Mouse (Mus musculus): Measurements from ENCODE around the gene Otud7b. TPM values are rescaled to one million over a fixed set of nuclear protein-coding genes. Genes with fewer than 3 reads are reported as not detected.

Otud7b gene
- polyA plus RNA-seq, 1 experiment from 2014 or later = 14.5 TPM

DNA sequence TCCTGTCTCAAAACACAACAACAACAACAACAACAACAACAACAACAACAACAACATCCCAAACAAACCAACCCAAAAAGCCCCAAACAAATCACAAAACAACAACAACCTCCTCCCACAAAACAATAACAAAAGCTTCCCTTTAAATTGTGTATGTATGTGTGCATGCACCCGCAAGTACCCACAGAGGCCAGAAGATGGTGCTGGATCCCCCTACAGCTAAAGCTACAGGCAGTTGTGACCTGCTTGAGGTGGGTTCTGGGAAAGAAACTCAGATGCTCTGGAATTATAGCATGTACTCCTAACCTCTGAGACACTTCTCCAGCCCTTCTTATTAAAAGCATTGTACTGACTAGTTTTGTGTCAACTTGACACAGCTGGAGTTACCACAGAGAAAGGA, 23.3 kb upstream of the Otud7b start:
- Histone ChIP-seq H3K4me3 (ENCODE audit: low read depth, low read length) (no peak overlapping the region), H3K9me3 (ENCODE audit: control insufficient read depth, low read length) (no peaks in the 10 kb centered on the region), H3K4me2 (replicated peaks; ENCODE audit: low read depth) (no peak overlapping the region), H3K9ac (ENCODE audit: low read length) (no peak overlapping the region), H3K36me3 (ENCODE audit: control insufficient read depth, insufficient read depth, low read length) (no peaks in the 10 kb centered on the region), H3K27ac (replicated peaks) (no peak overlapping the region), H3K27me3 (ENCODE audit: control insufficient read depth, insufficient read depth, low read length) (no peaks in the 10 kb centered on the region), H3K4me1 (replicated peaks; ENCODE audit: control insufficient read depth, insufficient read depth) (no peaks in the 10 kb centered on the region)
- TF ChIP-seq EP300 (optimal IDR thresholded peaks at IDR 0.05) (no peak), CTCF (IDR thresholded peaks at IDR 0.05; ENCODE audit: low read depth) (peak; percentile 79)
- no peak for DNase-seq (ENCODE audit: low spot score)
- no peak for ATAC-seq (ENCODE audit: low FRiP score, low TSS enrichment)
- 74% methylated on average over 1 of the region's 1 CpGs for WGBS

DNA sequence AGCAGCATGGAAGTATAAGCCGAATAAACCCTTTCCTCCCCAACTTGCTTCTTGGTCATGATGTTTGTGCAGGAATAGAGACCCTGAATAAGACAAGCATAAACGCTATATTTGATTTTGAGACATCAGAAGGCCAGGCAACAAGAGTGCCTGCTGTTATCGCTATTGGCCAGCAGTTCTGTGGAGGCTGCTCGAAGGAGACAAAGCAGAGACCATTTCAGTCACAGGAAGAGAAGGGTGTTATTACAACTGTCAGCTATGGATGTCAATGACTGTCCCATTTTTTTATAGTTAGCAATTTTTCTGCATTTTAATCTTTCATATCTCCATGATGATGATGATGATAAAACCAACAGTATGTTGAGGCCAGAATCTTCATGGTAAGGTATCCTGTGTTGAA, 22.7 kb upstream of the Otud7b start:
- Histone ChIP-seq H3K36me3 (ENCODE audit: control insufficient read depth, insufficient read depth, low read length) (no peaks in the 10 kb centered on the region), H3K9ac (ENCODE audit: low read length) (no peak overlapping the region), H3K27ac (replicated peaks) (no peak overlapping the region), H3K4me1 (replicated peaks; ENCODE audit: control insufficient read depth, insufficient read depth) (no peaks in the 10 kb centered on the region), H3K4me2 (replicated peaks; ENCODE audit: low read depth) (no peak overlapping the region), H3K9me3 (ENCODE audit: control insufficient read depth, low read length) (no peaks in the 10 kb centered on the region), H3K4me3 (ENCODE audit: low read depth, low read length) (no peak overlapping the region), H3K27me3 (ENCODE audit: control insufficient read depth, insufficient read depth, low read length) (no peaks in the 10 kb centered on the region)
- TF ChIP-seq CTCF (IDR thresholded peaks at IDR 0.05; ENCODE audit: low read depth) (no peak), EP300 (optimal IDR thresholded peaks at IDR 0.05) (no peak)
- DNase-seq (ENCODE audit: low spot score) (no peak), ATAC-seq (ENCODE audit: low FRiP score, low TSS enrichment) (no peak)
- 86% methylated on average over 3 of the region's 4 CpGs for WGBS

DNA sequence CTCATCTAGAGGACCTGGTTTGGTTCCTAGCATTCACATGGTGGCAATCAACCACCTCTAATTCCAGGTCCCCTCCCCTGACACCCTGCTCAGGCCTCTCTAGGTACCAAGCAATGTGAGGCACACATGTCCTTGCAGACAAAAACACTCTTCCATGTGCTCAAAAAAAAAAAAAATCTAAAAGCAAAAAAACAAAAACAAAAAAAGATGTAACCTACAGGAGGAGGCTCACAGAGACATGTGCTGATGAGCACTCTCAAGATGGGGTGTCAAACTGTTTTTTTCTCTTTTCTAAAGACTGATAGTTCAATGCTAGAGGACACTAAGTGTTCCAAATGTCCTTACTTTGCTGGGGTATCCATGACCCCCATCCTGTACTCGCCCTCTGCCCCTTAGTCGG, 22.2 kb upstream of the Otud7b start:
- DNase-seq (ENCODE audit: low spot score) (no peak), ATAC-seq (ENCODE audit: low FRiP score, low TSS enrichment) (no peak)
- Histone ChIP-seq H3K27me3 (ENCODE audit: control insufficient read depth, insufficient read depth, low read length) (no peaks in the 10 kb centered on the region), H3K27ac (replicated peaks) (no peak overlapping the region), H3K4me2 (replicated peaks; ENCODE audit: low read depth) (no peak overlapping the region), H3K4me3 (ENCODE audit: low read depth, low read length) (no peak overlapping the region), H3K9ac (ENCODE audit: low read length) (no peak overlapping the region), H3K4me1 (replicated peaks; ENCODE audit: control insufficient read depth, insufficient read depth) (no peaks in the 10 kb centered on the region), H3K36me3 (ENCODE audit: control insufficient read depth, insufficient read depth, low read length) (no peaks in the 10 kb centered on the region), H3K9me3 (ENCODE audit: control insufficient read depth, low read length) (no peaks in the 10 kb centered on the region)
- TF ChIP-seq EP300 (optimal IDR thresholded peaks at IDR 0.05) = no peak
- no peak for TF ChIP-seq CTCF (IDR thresholded peaks at IDR 0.05; ENCODE audit: low read depth)
- WGBS = 79% methylated on average over 2 of the region's 2 CpGs

DNA sequence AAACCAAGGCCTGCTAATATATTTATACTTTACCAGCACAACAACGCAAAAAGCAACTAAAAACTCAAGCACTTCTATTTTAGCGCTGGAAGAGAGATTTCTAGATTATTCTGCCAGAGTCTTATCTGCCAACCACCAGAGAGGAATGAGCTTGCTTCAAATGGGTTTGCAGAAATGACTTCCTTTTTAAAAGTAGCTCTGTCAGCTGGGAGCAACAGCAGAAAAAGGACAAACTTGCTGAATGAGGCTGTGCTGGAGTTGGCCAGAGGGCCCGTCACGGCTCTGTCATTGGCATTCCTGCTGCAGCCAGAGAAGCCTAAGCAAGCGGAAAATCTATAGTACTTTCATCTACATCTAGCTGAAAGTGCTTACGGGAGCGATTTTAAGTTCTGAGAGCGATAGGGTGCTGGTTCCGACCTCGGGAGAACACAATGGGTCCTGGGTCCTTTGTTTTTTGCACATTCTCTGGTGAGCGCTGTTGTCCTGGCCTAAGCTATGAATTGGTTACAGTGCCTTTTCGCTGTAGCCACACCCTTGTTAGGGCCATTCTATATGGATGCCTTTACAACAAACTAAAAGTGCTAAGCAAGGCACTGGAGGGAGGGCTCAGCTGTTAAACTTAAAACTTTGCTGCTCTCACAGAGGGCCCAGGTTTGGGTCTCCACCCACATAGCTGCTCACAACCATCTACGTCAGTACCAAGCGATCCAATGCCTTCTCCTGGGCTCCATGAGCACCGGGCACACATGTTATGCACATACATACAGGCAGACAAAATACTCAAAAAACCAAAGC, 21.4 kb upstream of the Otud7b start:
- TF ChIP-seq EP300 (optimal IDR thresholded peaks at IDR 0.05) (no peak), CTCF (IDR thresholded peaks at IDR 0.05; ENCODE audit: low read depth) (no peak)
- WGBS = 73% methylated on average over 15 of the region's 15 CpGs
- ATAC-seq (ENCODE audit: low FRiP score, low TSS enrichment) = no peak

DNA sequence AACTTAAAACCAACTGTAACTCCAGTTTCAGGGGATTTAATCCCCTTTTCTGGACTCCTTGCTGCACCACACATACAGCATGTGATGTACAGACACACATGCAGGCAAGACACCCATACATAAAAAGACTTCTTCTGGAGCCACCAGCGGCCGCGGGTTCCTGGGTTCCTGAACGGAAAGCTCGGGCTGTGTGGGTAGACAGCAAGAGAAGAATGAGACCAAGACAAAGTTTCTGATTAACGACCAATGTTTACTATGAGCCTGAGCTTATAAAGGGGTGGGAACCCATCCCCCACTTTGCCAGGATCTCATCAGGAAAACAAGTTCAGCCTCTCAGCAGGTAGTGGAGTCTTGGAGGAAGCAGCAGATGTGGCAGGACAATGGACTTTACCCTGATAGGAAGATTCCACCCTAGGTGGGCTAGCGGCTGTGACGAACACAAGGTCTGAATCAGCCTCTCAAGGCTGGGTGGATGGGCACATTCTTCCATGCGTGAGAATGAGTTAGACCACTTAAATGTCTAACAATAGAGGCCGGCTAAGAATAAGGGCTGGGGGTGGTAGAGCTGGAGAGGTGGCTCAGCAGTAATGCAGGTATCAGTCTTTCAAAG, 20.1 kb upstream of the Otud7b start:
- H3K4me3 ChIP-seq (ENCODE audit: low read depth, low read length) = no peak overlapping the region
- DNase-seq (ENCODE audit: low spot score) (no peak), ATAC-seq (ENCODE audit: low FRiP score, low TSS enrichment) (no peak)
- WGBS = 82% methylated on average over 10 of the region's 10 CpGs
- no peaks in the 10 kb centered on the region for H3K36me3 ChIP-seq (ENCODE audit: control insufficient read depth, insufficient read depth, low read length)
- no peak overlapping the region for H3K9ac ChIP-seq (ENCODE audit: low read length)
- H3K27ac ChIP-seq (replicated peaks) = no peak overlapping the region
- no peaks in the 10 kb centered on the region for H3K4me1 ChIP-seq (replicated peaks; ENCODE audit: control insufficient read depth, insufficient read depth)
- TF ChIP-seq CTCF (IDR thresholded peaks at IDR 0.05; ENCODE audit: low read depth) = no peak
- no peak for TF ChIP-seq EP300 (optimal IDR thresholded peaks at IDR 0.05)
- H3K27me3 ChIP-seq (ENCODE audit: control insufficient read depth, insufficient read depth, low read length) = no peaks in the 10 kb centered on the region
- no peaks in the 10 kb centered on the region for H3K9me3 ChIP-seq (ENCODE audit: control insufficient read depth, low read length)
- no peak overlapping the region for H3K4me2 ChIP-seq (replicated peaks; ENCODE audit: low read depth)

More for the DNA sequence above, 21.4 kb upstream of the Otud7b start:
- H3K4me3 ChIP-seq (ENCODE audit: low read depth, low read length) = no peak overlapping the region
- no peak for DNase-seq (ENCODE audit: low spot score)
- H3K27me3 ChIP-seq (ENCODE audit: control insufficient read depth, insufficient read depth, low read length) = no peaks in the 10 kb centered on the region
- no peak overlapping the region for H3K9ac ChIP-seq (ENCODE audit: low read length)
- no peaks in the 10 kb centered on the region for H3K9me3 ChIP-seq (ENCODE audit: control insufficient read depth, low read length)
- no peak overlapping the region for H3K4me2 ChIP-seq (replicated peaks; ENCODE audit: low read depth)
- no peaks in the 10 kb centered on the region for H3K4me1 ChIP-seq (replicated peaks; ENCODE audit: control insufficient read depth, insufficient read depth)
- H3K36me3 ChIP-seq (ENCODE audit: control insufficient read depth, insufficient read depth, low read length) = no peaks in the 10 kb centered on the region
- no peak overlapping the region for H3K27ac ChIP-seq (replicated peaks)

DNA sequence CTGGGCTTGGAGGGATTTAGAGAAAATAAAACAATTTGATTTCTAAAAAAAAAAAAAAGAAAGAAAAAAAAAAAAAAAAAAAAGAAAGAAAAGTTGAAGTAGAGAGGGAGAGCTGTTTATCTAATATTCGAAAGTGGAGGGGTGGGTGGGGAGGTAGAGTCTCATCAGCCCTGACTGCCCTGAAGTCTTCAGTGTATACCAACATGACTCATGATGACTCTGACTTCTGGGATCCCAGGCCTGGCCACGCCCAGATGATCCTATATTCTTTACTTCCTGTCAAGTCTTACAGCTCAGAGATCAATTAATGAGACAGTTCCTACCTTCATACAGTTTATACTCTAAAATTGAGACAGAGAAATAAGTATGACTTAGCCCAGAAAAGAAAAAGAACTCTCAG, 17.1 kb upstream of the Otud7b start:
- WGBS = 56% methylated on average over 2 of the region's 2 CpGs
- H3K4me2 ChIP-seq (replicated peaks; ENCODE audit: low read depth) = no peak overlapping the region

More for the DNA sequence above, 17.1 kb upstream of the Otud7b start:
- no peaks in the 10 kb centered on the region for H3K4me1 ChIP-seq (replicated peaks; ENCODE audit: control insufficient read depth, insufficient read depth)
- DNase-seq (ENCODE audit: low spot score) = no peak
- H3K36me3 ChIP-seq (ENCODE audit: control insufficient read depth, insufficient read depth, low read length) = no peaks in the 10 kb centered on the region
- H3K27me3 ChIP-seq (ENCODE audit: control insufficient read depth, insufficient read depth, low read length) = no peaks in the 10 kb centered on the region
- no peak overlapping the region for H3K9ac ChIP-seq (ENCODE audit: low read length)
- no peaks in the 10 kb centered on the region for H3K9me3 ChIP-seq (ENCODE audit: control insufficient read depth, low read length)
- no peak for ATAC-seq (ENCODE audit: low FRiP score, low TSS enrichment)
- no peak for TF ChIP-seq EP300 (optimal IDR thresholded peaks at IDR 0.05)
- TF ChIP-seq CTCF (IDR thresholded peaks at IDR 0.05; ENCODE audit: low read depth) = no peak
- H3K4me3 ChIP-seq (ENCODE audit: low read depth, low read length) = no peak overlapping the region
- H3K27ac ChIP-seq (replicated peaks) = no peak overlapping the region
